Mouse (Mus musculus): ENCODE results near the gene Supt6. TPM values are rescaled to one million over a fixed set of nuclear protein-coding genes. Genes with fewer than 3 reads are reported as not detected.

Gene Supt6
- total and polyA plus RNA-seq, 3 experiments, result 30.4 to 99.9 (median 65.5) TPM

GRCm38 (mm10) chr11:78195101-78195863, 50.5 kb downstream of the Supt6 start:
- Histone ChIP-seq H3K27ac (ENCODE audit: insufficient read depth, low read depth) (no peak overlapping the region), H3K27me3 (replicated peaks) (peaks cover 19% of the 10 kb centered on the region), H3K79me2 (replicated peaks; ENCODE audit: control insufficient read depth, extremely low read depth, insufficient read depth, poor library complexity, severe bottlenecking) (no peaks in the 10 kb centered on the region), H3K4me2 (ENCODE audit: insufficient read depth, low read depth, poor library complexity, severe bottlenecking) (no peak overlapping the region), H3K36me3 (replicated peaks in 1 of 2; ENCODE audit: control insufficient read depth in 1 of 2, insufficient read depth in 1 of 2, low read length in 1 of 2) (no peaks in the 10 kb centered on the region), H3K4me1 (ENCODE audit: control insufficient read depth in 1 of 2, insufficient read depth in 2 of 2) (0 out of 4 replicates have a peak, but pooled peaks cover 0 to 2% of the 10 kb centered on the region in 2 experiments), H3K4me3 (replicated peaks in 1 of 3; ENCODE audit: low read depth in 2 of 3, low read length in 2 of 3, poor library complexity in 1 of 3) (no peak overlapping the region), H3K9ac (ENCODE audit: insufficient read depth, low read depth) (no peak overlapping the region), H3K9me3 (replicated peaks; ENCODE audit: low read length) (peaks cover 14% of the 10 kb centered on the region)
- TF ChIP-seq PAX5 (IDR thresholded peaks at IDR 0.05; ENCODE audit: low read length) (no peak), KAT2A (IDR thresholded peaks at IDR 0.05; ENCODE audit: insufficient replicate concordance, low read length) (no peak), JUND (conservative IDR thresholded peaks at IDR 0.05; ENCODE audit: low read depth, low read length) (no peak), NRF1 (IDR thresholded peaks at IDR 0.05; ENCODE audit: low read depth, low read length) (no peak), CHD2 (IDR thresholded peaks at IDR 0.05; ENCODE audit: low read length) (no peak), GABPA (IDR thresholded peaks at IDR 0.05; ENCODE audit: insufficient replicate concordance, low read depth, low read length) (no peak), MYC (IDR thresholded peaks at IDR 0.05; ENCODE audit: low read depth, low read length) (no peak), SIN3A (IDR thresholded peaks at IDR 0.05; ENCODE audit: low read length) (no peak), EP300 (IDR thresholded peaks at IDR 0.05; ENCODE audit: low read length) (no peak), UBTF (IDR thresholded peaks at IDR 0.05; ENCODE audit: low read depth, low read length) (no peak), POLR2AphosphoS2 (IDR thresholded peaks at IDR 0.05; ENCODE audit: low read depth, low read length) (no peak), POLR2A (IDR thresholded peaks at IDR 0.05; ENCODE audit: low read depth, low read length) (no peak), ZNF384 (IDR thresholded peaks at IDR 0.05; ENCODE audit: low read depth, low read length) (no peak), CTCF (conservative IDR thresholded peaks at IDR 0.05 in 1 of 2, IDR thresholded peaks at IDR 0.05 in 1 of 2; ENCODE audit: low read depth in 2 of 2, low read length in 2 of 2) (no peak), ZKSCAN1 (IDR thresholded peaks at IDR 0.05; ENCODE audit: borderline replicate concordance, low read depth, low read length) (no peak), MXI1 (IDR thresholded peaks at IDR 0.05; ENCODE audit: low read depth, low read length) (no peak), IRF4 (IDR thresholded peaks at IDR 0.05; ENCODE audit: low read depth, low read length) (no peak), E2F4 (IDR thresholded peaks at IDR 0.05; ENCODE audit: insufficient replicate concordance, low read depth, low read length) (no peak), ELF1 (IDR thresholded peaks at IDR 0.05; ENCODE audit: low read depth, low read length) (no peak), USF1 (IDR thresholded peaks at IDR 0.05; ENCODE audit: low read depth, low read length) (no peak)
- in situ Hi-C loops (cut with MboI; ENCODE audit: low pct_ligation_motif_present, low pct_unique_long_range_greater_than_20kb, low sequenced_read_pairs) (no loop called here), dilution Hi-C loops (cut with MboI; ENCODE audit: extremely low pct_ligation_motif_present, extremely low pct_unique_long_range_greater_than_20kb, low sequenced_read_pairs) (no loop called here)
- DNase-seq (ENCODE audit: extremely low read depth), result no peak

All from CH12.LX (cell line).